Mouse (Mus musculus) myocyte (in vitro differentiated cells): ENCODE data around the gene Rif1.

ENCODE experiments used
- CEBPB ChIP-seq: IDR thresholded peaks from 2 replicates; pipeline ENCODE4 v1.6.1; 2011; ENCODE audit warnings: mild to moderate bottlenecking, moderate library complexity; ENCODE audit not compliant: poor library complexity, insufficient read depth, severe bottlenecking
- E2F4 ChIP-seq: IDR thresholded peaks from one replicate; pipeline ENCODE4 v1.6.1; 2011; ENCODE audit warnings: mild to moderate bottlenecking, control low read depth, moderate library complexity; ENCODE audit not compliant: insufficient read depth
- MAX ChIP-seq: IDR thresholded peaks from one replicate; pipeline ENCODE4 v1.6.1; 2011; ENCODE audit warnings: low read depth, mild to moderate bottlenecking, control low read depth
- MYOD1 ChIP-seq, 3 experiments: IDR thresholded peaks; one replicate each; pipeline ENCODE4 v1.6.1; 2011; ENCODE audit warnings: control low read depth in 2 of 3, low read depth in 2 of 3, mild to moderate bottlenecking in 2 of 3, moderate library complexity in 1 of 3; ENCODE audit not compliant: insufficient read length in 2 of 3, control insufficient read depth in 1 of 3
- MYOG ChIP-seq, 3 experiments: IDR thresholded peaks; one replicate each; pipeline ENCODE4 v1.6.1; 2011; ENCODE audit warnings: control low read depth in 2 of 3, low read depth in 2 of 3, mild to moderate bottlenecking in 2 of 3; ENCODE audit not compliant: insufficient read length in 2 of 3, control insufficient read depth in 1 of 3, insufficient read depth in 1 of 3
- POLR2A ChIP-seq: IDR thresholded peaks from one replicate; pipeline ENCODE4 v1.6.1; 2011; ENCODE audit warnings: low read depth, mild to moderate bottlenecking, control low read depth, moderate library complexity; ENCODE audit not compliant: insufficient read length
- POLR2AphosphoS2 ChIP-seq: IDR thresholded peaks from one replicate; pipeline ENCODE4 v1.6.1; 2011; ENCODE audit warnings: low read depth, control low read depth; ENCODE audit not compliant: insufficient read length
- REST ChIP-seq: IDR thresholded peaks from one replicate; pipeline ENCODE4 v1.6.1; 2011; ENCODE audit warnings: mild to moderate bottlenecking, control low read depth, moderate library complexity; ENCODE audit not compliant: insufficient read depth, insufficient read length
- SRF ChIP-seq: IDR thresholded peaks from one replicate; pipeline ENCODE4 v1.6.1; 2011; ENCODE audit warnings: low read depth; ENCODE audit not compliant: control insufficient read depth, insufficient read length
- TCF12 ChIP-seq: IDR thresholded peaks from one replicate; pipeline ENCODE4 v1.6.1; 2011; ENCODE audit warnings: mild to moderate bottlenecking, control low read depth; ENCODE audit not compliant: poor library complexity, insufficient read depth, severe bottlenecking
- TCF3 ChIP-seq: IDR thresholded peaks from one replicate; pipeline ENCODE4 v1.6.1; 2011; ENCODE audit warnings: low read depth, control low read depth; ENCODE audit not compliant: insufficient read length
- USF1 ChIP-seq: IDR thresholded peaks from one replicate; pipeline ENCODE4 v1.6.1; 2011; ENCODE audit warnings: low read depth, mild to moderate bottlenecking, control low read depth, moderate library complexity

- TF ChIP-seq POLR2A = no peak
- TF ChIP-seq CEBPB = no peak
- no peak for TF ChIP-seq MAX
- TF ChIP-seq POLR2AphosphoS2 = no peak
- TF ChIP-seq MYOD1 (IDR thresholded peaks at IDR 0.05; ENCODE audit: control insufficient read depth in 1 of 3, insufficient read length in 2 of 3, low read depth in 2 of 3) = no peak
- TF ChIP-seq REST = no peak
- no peak for TF ChIP-seq TCF12
- no peak for TF ChIP-seq USF1
- TF ChIP-seq E2F4 = no peak
- no peak for TF ChIP-seq TCF3
- TF ChIP-seq SRF = no peak
- TF ChIP-seq MYOG (IDR thresholded peaks at IDR 0.05; ENCODE audit: control insufficient read depth in 1 of 3, insufficient read depth in 1 of 3, insufficient read length in 2 of 3, low read depth in 2 of 3) = no peak
These were observed 37.5 kb upstream of the Rif1 start for GRCm38 (mm10) chr2:52035144-52035543.
